Mouse (Mus musculus) embryonic facial prominence, embryonic 11.5 days (tissue): ENCODE results near the gene Cep126. TPM values are rescaled to one million over a fixed set of nuclear protein-coding genes. Genes with fewer than 3 reads are reported as not detected.

Experiments
- ATAC-seq: fragments of 200-750 bp; cut with Nextera tagmentation; replicated peaks from 2 replicates; pipeline ENCODE4 v1.8.0; 2017; ENCODE audit warnings: low read depth; ENCODE audit not compliant: insufficient number of reproducible peaks, low FRiP score, low TSS enrichment
- DNase-seq: peaks from one replicate; pipeline ENCODE4 v3.0.0-alpha.2; 2015; ENCODE audit warnings: low spot score
- H3K27ac ChIP-seq: fragments of 300-500 bp; sonication (generic); replicated peaks from 2 replicates; pipeline ENCODE4 v1.5.1; 2014; ENCODE audit warnings: mild to moderate bottlenecking, low read depth, low read length, control low read depth
- H3K27me3 ChIP-seq: fragments of 300-500 bp; sonication (generic); 2 replicates; pipeline ENCODE4 v1.6.1; 2014; ENCODE audit warnings: mild to moderate bottlenecking, low read length, moderate library complexity, mixed read lengths; ENCODE audit not compliant: control insufficient read depth, insufficient read depth
- H3K36me3 ChIP-seq: fragments of 300-500 bp; sonication (generic); replicated peaks from 2 replicates; pipeline ENCODE4 v1.6.1; 2014; ENCODE audit warnings: low read depth, mild to moderate bottlenecking, low read length, moderate library complexity, mixed read lengths; ENCODE audit not compliant: control insufficient read depth, insufficient read depth
- H3K4me1 ChIP-seq: fragments of 300-500 bp; sonication (generic); 2 replicates; pipeline ENCODE4 v1.6.1; 2014; ENCODE audit warnings: low read length, mixed read lengths; ENCODE audit not compliant: control insufficient read depth, insufficient read depth
- H3K4me2 ChIP-seq: fragments of 300-500 bp; sonication (generic); 2 replicates; pipeline ENCODE4 v1.6.1; 2014; ENCODE audit warnings: low read depth, mild to moderate bottlenecking, control low read depth, low read length, moderate library complexity
- H3K4me3 ChIP-seq: fragments of 300-500 bp; sonication (generic); 2 replicates; pipeline ENCODE4 v1.5.1; 2014; ENCODE audit warnings: low read depth, low read length, control low read depth
- H3K9ac ChIP-seq: fragments of 300-500 bp; sonication (generic); replicated peaks from 2 replicates; pipeline ENCODE4 v1.6.1; 2014; ENCODE audit warnings: mild to moderate bottlenecking, control low read depth, low read length
- H3K9me3 ChIP-seq: fragments of 300-500 bp; sonication (generic); replicated peaks from 2 replicates; pipeline ENCODE4 v1.6.1; 2016; ENCODE audit warnings: mild to moderate bottlenecking, low read length, inconsistent platforms, mixed read lengths; ENCODE audit not compliant: control insufficient read depth
- WGBS: fragments of 180-500 bp; shearing (Covaris S2); extraction: QIAGEN DNeasy Blood & Tissue Kit; methylation state at CpG from one replicate; pipeline ENCODE4 v1.1.7; 2014; 5-methylcytosine and 5-hydroxymethylcytosine counted together
- polyA plus RNA-seq: library from polyadenylated mRNA; unstranded; fragments of >200 nt; fragmentation: Nextera tagmentation; extraction: Ambion mirVana; gene quantifications from 2 replicates; pipeline ENCODE4 v1.2.1, GENCODE M21; 2014

The Cep126 gene
- 4.3 and 4.5 TPM in 2 replicates for polyA plus RNA-seq

GRCm38 (mm10) chr9:8134117-8134574 is at the start of gene Cep126:
Gene Cep126 (minus strand): TSS chr9:8134294.
- H3K27me3 ChIP-seq = no peaks in the 10 kb centered on the region
- ATAC-seq (peak; percentile 98), DNase-seq (peak; percentile 93)
- H3K36me3 ChIP-seq = no peaks in the 10 kb centered on the region
- peak within 1 kb of the TSS; percentile 58 for H3K4me2 ChIP-seq
- no peaks in the 10 kb centered on the region for H3K9me3 ChIP-seq
- no peak within 1 kb of the TSS for H3K27ac ChIP-seq
- WGBS = under 1% methylated on average over 66 of the region's 72 CpGs
- H3K9ac ChIP-seq = peak within 1 kb of the TSS; percentile 56
- no peaks in the 10 kb centered on the region for H3K4me1 ChIP-seq
- H3K4me3 ChIP-seq = peak within 1 kb of the TSS; percentile 79

- ATAC-seq (no peak), DNase-seq (no peak)
- Histone ChIP-seq H3K36me3 (no peaks in the 10 kb centered on the region), H3K4me2 (no peak overlapping the region), H3K9me3 (no peaks in the 10 kb centered on the region), H3K4me1 (no peaks in the 10 kb centered on the region), H3K27ac (no peak overlapping the region), H3K9ac (no peak overlapping the region), H3K27me3 (no peaks in the 10 kb centered on the region), H3K4me3 (no peak overlapping the region)
- 85% methylated on average over 3 of the region's 3 CpGs for WGBS
These were observed 45.5 kb upstream of the Cep126 start for GRCm38 (mm10) chr9:8179554-8179953.

GRCm38 (mm10) chr9:8177099-8177498 is 43.0 kb upstream of the Cep126 start:
- Histone ChIP-seq H3K4me3 (no peak overlapping the region), H3K27me3 (no peaks in the 10 kb centered on the region), H3K9ac (no peak overlapping the region), H3K4me2 (no peak overlapping the region), H3K36me3 (no peaks in the 10 kb centered on the region), H3K9me3 (no peaks in the 10 kb centered on the region), H3K4me1 (no peaks in the 10 kb centered on the region), H3K27ac (no peak overlapping the region)
- WGBS = 82% methylated on average over 3 of the region's 3 CpGs
- DNase-seq (no peak), ATAC-seq (no peak)

- Histone ChIP-seq H3K9ac (no peak overlapping the region), H3K4me3 (no peak overlapping the region), H3K36me3 (no peaks in the 10 kb centered on the region), H3K4me2 (no peak overlapping the region), H3K27ac (no peak overlapping the region), H3K27me3 (no peaks in the 10 kb centered on the region), H3K9me3 (no peaks in the 10 kb centered on the region), H3K4me1 (no peaks in the 10 kb centered on the region)
- 74% methylated on average over 2 of the region's 2 CpGs for WGBS
- ATAC-seq (no peak), DNase-seq (peak; percentile 2)
These were observed 22.9 kb upstream of the Cep126 start for GRCm38 (mm10) chr9:8157011-8157410.

- Histone ChIP-seq H3K27ac (no peak overlapping the region), H3K27me3 (no peaks in the 10 kb centered on the region), H3K4me3 (no peak overlapping the region), H3K36me3 (no peaks in the 10 kb centered on the region), H3K9me3 (no peaks in the 10 kb centered on the region), H3K4me1 (no peaks in the 10 kb centered on the region), H3K9ac (no peak overlapping the region), H3K4me2 (no peak overlapping the region)
- DNase-seq = no peak
- no peak for ATAC-seq
- WGBS = 92% methylated on average over 1 of the region's 1 CpGs
These were observed 5.4 kb upstream of the Cep126 start for GRCm38 (mm10) chr9:8139501-8139900.

GRCm38 (mm10) chr9:8133586-8134115 is 443 bp downstream of the Cep126 start:
- ATAC-seq = 0 out of 2 replicates have a peak, but pooled peaks have one; percentile 12
- peak overlapping the region; percentile 79 for H3K4me3 ChIP-seq
- H3K4me2 ChIP-seq = peak overlapping the region; percentile 58
- H3K27me3 ChIP-seq = no peaks in the 10 kb centered on the region
- no peaks in the 10 kb centered on the region for H3K9me3 ChIP-seq
- DNase-seq = peak; percentile 53
- WGBS = 2% methylated on average over 22 of the region's 22 CpGs
- H3K4me1 ChIP-seq = no peaks in the 10 kb centered on the region
- peak overlapping the region; percentile 56 for H3K9ac ChIP-seq
- no peak overlapping the region for H3K27ac ChIP-seq
- no peaks in the 10 kb centered on the region for H3K36me3 ChIP-seq

- no peak overlapping the region for H3K4me2 ChIP-seq
- ATAC-seq (no peak), DNase-seq (no peak)
- H3K4me3 ChIP-seq = no peak overlapping the region
- H3K36me3 ChIP-seq = no peaks in the 10 kb centered on the region
- H3K9ac ChIP-seq = no peak overlapping the region
- 78% methylated on average over 8 of the region's 8 CpGs for WGBS
- no peak overlapping the region for H3K27ac ChIP-seq
- no peaks in the 10 kb centered on the region for H3K27me3 ChIP-seq
- H3K4me1 ChIP-seq = no peaks in the 10 kb centered on the region
- H3K9me3 ChIP-seq = no peaks in the 10 kb centered on the region
These were observed 10.6 kb downstream of the Cep126 start for GRCm38 (mm10) chr9:8123495-8123894.

GRCm38 (mm10) chr9:8114516-8114915 is 19.6 kb downstream of the Cep126 start:
- no peak overlapping the region for H3K4me2 ChIP-seq
- H3K4me3 ChIP-seq = no peak overlapping the region
- ATAC-seq (no peak), DNase-seq (no peak)
- no peak overlapping the region for H3K27ac ChIP-seq
- no peaks in the 10 kb centered on the region for H3K36me3 ChIP-seq
- 91% methylated on average over 5 of the region's 5 CpGs for WGBS
- H3K9ac ChIP-seq = no peak overlapping the region
- H3K9me3 ChIP-seq = no peaks in the 10 kb centered on the region
- H3K27me3 ChIP-seq = no peaks in the 10 kb centered on the region
- H3K4me1 ChIP-seq = no peaks in the 10 kb centered on the region
